Mouse (Mus musculus): ENCODE results near the gene Itpk1. TPM values are rescaled to one million over a fixed set of nuclear protein-coding genes. Genes with fewer than 3 reads are reported as not detected.

Itpk1 gene
- total RNA-seq (2015; ENCODE audit: low replicate concordance): 1.2 and 3.3 TPM in 2 replicates
- total RNA-seq (2017; ENCODE audit: low replicate concordance): 5.3 TPM in 2 replicates

GRCm38 (mm10) chr12:102704457-102705198 lies at the start of gene Itpk1:
Gene Itpk1, minus strand, starts transcription at chr12:102704930.
- peak; percentile 63 for ATAC-seq (replicated peaks; ENCODE audit: low FRiP score, poor library complexity, severe bottlenecking)

- ATAC-seq (replicated peaks; ENCODE audit: low FRiP score, poor library complexity, severe bottlenecking): no peak
These were observed 43.5 kb upstream of the Itpk1 start for GRCm38 (mm10) chr12:102748256-102748655.

- ATAC-seq (replicated peaks; ENCODE audit: low FRiP score, poor library complexity, severe bottlenecking): no peak
These were observed 40.1 kb upstream of the Itpk1 start for GRCm38 (mm10) chr12:102744839-102745238.

GRCm38 (mm10) chr12:102743589-102744574 lies 39.2 kb upstream of the Itpk1 start, which contains the start of the genes Moap1 and Tmem251:
Gene Moap1, minus strand, starts transcription at chr12:102743661.
Gene Tmem251, plus strand, starts transcription at chr12:102743762.
- peak; percentile 96 for ATAC-seq (replicated peaks; ENCODE audit: low FRiP score, poor library complexity, severe bottlenecking)

- ATAC-seq (replicated peaks; ENCODE audit: low FRiP score, poor library complexity, severe bottlenecking): peak; percentile 70
These were observed 38.4 kb upstream of the Itpk1 start for GRCm38 (mm10) chr12:102743036-102743588.

- ATAC-seq (replicated peaks; ENCODE audit: low FRiP score, poor library complexity, severe bottlenecking): no peak
These were observed 37.3 kb upstream of the Itpk1 start for GRCm38 (mm10) chr12:102742056-102742455.

- no peak for ATAC-seq (replicated peaks; ENCODE audit: low FRiP score, poor library complexity, severe bottlenecking)
These were observed 35.6 kb upstream of the Itpk1 start for GRCm38 (mm10) chr12:102740285-102740684.

- no peak for ATAC-seq (replicated peaks; ENCODE audit: low FRiP score, poor library complexity, severe bottlenecking)
These were observed 34.4 kb upstream of the Itpk1 start for GRCm38 (mm10) chr12:102739096-102739495.

GRCm38 (mm10) chr12:102733381-102733780 lies 28.7 kb upstream of the Itpk1 start:
- ATAC-seq (replicated peaks; ENCODE audit: low FRiP score, poor library complexity, severe bottlenecking): peak; percentile 77

- ATAC-seq (replicated peaks; ENCODE audit: low FRiP score, poor library complexity, severe bottlenecking): no peak
These were observed 26.3 kb upstream of the Itpk1 start for GRCm38 (mm10) chr12:102730798-102731619.

GRCm38 (mm10) chr12:102729855-102730797 lies 25.4 kb upstream of the Itpk1 start:
- ATAC-seq (replicated peaks; ENCODE audit: low FRiP score, poor library complexity, severe bottlenecking): 0 out of 2 replicates have a peak, but pooled peaks have one; percentile 62

- no peak for ATAC-seq (replicated peaks; ENCODE audit: low FRiP score, poor library complexity, severe bottlenecking)
These were observed 21.0 kb upstream of the Itpk1 start for GRCm38 (mm10) chr12:102725761-102726175.

- no peak for ATAC-seq (replicated peaks; ENCODE audit: low FRiP score, poor library complexity, severe bottlenecking)
These were observed 20.4 kb upstream of the Itpk1 start for GRCm38 (mm10) chr12:102725146-102725545.

- ATAC-seq (replicated peaks; ENCODE audit: low FRiP score, poor library complexity, severe bottlenecking): no peak
These were observed 19.1 kb upstream of the Itpk1 start for GRCm38 (mm10) chr12:102723861-102724260.

GRCm38 (mm10) chr12:102722966-102723365 lies 18.2 kb upstream of the Itpk1 start:
- ATAC-seq (replicated peaks; ENCODE audit: low FRiP score, poor library complexity, severe bottlenecking): no peak

GRCm38 (mm10) chr12:102722451-102722850 lies 17.7 kb upstream of the Itpk1 start:
- no peak for ATAC-seq (replicated peaks; ENCODE audit: low FRiP score, poor library complexity, severe bottlenecking)

- ATAC-seq (replicated peaks; ENCODE audit: low FRiP score, poor library complexity, severe bottlenecking): no peak
These were observed 15.0 kb upstream of the Itpk1 start for GRCm38 (mm10) chr12:102719552-102720315.

All from erythroblast, adult 5-6 weeks (primary cell).